Mouse (Mus musculus): ENCODE measurements around the gene Trib2. TPM values are rescaled to one million over a fixed set of nuclear protein-coding genes. Genes with fewer than 3 reads are reported as not detected.

Gene Trib2
- polyA plus RNA-seq, 1 experiment from 2014 or later: 33.6 TPM

DNA sequence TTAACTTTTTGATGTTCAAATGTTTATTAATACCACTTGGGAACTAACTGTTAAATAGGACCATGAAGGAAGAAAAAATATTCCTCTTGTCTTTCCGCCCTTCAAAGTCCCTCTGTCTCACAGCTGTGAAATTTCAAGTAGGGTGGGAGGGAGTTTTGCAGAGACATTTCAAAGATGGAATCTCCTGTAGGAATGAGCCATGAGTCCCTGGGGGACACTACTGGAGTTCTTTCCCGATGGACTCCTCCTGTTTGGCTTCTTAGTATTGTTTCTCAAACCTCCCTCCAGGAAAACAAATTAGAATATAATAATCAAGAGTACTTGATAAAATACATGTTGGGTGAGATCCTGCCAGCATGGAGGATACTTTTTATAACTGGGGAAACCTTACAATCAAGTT, 62.1 kb downstream of the Trib2 start:
- Histone ChIP-seq H3K27ac (no peak overlapping the region), H3K4me3 (no peak overlapping the region), H3K9me3 (no peaks in the 10 kb centered on the region), H3K4me1 (peaks cover 3% of the 10 kb centered on the region), H3K36me3 (replicated peaks) (no peaks in the 10 kb centered on the region), H3K27me3 (ENCODE audit: poor library complexity, severe bottlenecking) (no peaks in the 10 kb centered on the region)
- no peak for DNase-seq (ENCODE audit: extremely low spot score, low spot score)
- 84% methylated on average over 2 of the region's 2 CpGs for WGBS

DNA sequence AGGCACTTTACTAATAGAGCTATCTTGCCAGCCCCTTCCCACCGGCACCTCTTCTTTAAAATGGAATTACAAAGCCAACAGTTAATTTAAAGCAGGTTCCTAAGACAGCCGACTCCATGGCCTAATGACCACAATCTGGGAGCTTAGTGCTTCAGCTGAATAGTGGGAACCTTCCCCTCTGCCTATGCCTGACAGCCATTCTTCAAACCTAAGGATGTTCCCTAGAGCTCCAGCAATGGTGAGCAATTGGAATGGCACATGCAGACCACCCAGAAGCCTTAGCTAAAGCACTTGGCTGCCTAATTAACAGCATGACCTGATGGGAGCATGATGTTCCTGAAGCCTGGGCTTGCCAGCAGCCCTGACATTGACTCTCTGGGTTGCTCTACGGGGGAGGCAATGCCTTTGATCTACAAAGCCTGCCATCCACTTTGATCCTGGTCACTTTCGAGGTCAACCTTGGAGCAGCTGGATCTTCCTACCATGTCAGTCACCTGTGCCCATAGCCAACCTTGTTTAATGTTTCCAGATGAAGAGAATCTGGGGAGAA, 67.0 kb downstream of the Trib2 start:
- Histone ChIP-seq H3K4me3 (no peak overlapping the region), H3K27me3 (ENCODE audit: poor library complexity, severe bottlenecking) (no peaks in the 10 kb centered on the region), H3K4me1 (peaks cover 7% of the 10 kb centered on the region), H3K27ac (no peak overlapping the region), H3K36me3 (replicated peaks) (no peaks in the 10 kb centered on the region), H3K9me3 (no peaks in the 10 kb centered on the region)
- no peak for DNase-seq (ENCODE audit: extremely low spot score, low spot score)
- 56% methylated on average over 4 of the region's 4 CpGs for WGBS

DNA sequence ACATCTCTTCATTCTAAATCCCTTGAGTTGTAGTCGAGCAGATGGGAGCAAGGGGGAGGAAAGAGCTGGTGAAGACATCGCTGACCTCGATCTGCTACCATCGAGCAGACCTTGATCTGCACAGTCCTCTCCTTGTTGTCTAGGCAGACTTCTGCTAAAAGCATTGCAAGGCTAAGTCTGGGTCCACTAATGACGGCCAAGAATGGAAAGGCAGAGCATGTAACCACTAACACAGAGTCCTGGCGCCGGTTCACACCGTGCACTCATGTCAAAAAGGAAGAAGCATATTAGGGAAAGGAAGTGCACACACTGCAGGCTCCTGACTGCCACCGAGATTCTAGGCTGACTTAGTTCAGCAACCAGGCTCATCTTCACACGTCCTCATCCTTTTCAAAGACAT, 71.0 kb downstream of the Trib2 start:
- H3K4me1 ChIP-seq: peaks cover 7% of the 10 kb centered on the region
- H3K36me3 ChIP-seq (replicated peaks): no peaks in the 10 kb centered on the region
- 89% methylated on average over 10 of the region's 10 CpGs for WGBS
- no peak overlapping the region for H3K27ac ChIP-seq
- H3K27me3 ChIP-seq (ENCODE audit: poor library complexity, severe bottlenecking): no peaks in the 10 kb centered on the region
- no peaks in the 10 kb centered on the region for H3K9me3 ChIP-seq
- DNase-seq (ENCODE audit: extremely low spot score, low spot score): no peak
- no peak overlapping the region for H3K4me3 ChIP-seq

Small RNA genes within 50 kb of the gene (microRNA-seq; reads per million reads assigned to microRNA genes)
- not detected for gene Mir6387

Measured in forebrain, embryonic 10.5 days (tissue).